Mouse (Mus musculus) liver, embryonic 14.5 days (tissue): Measurements from ENCODE around the gene Oscar.

Experiments used
- CTCF ChIP-seq: IDR thresholded peaks from 2 replicates; pipeline ENCODE4 v1.5.1; 2016; ENCODE audit warnings: antibody characterized with exemption, low read depth, control low read depth
- EP300 ChIP-seq: IDR thresholded peaks from 2 replicates; pipeline ENCODE4 v1.6.1; 2016; ENCODE audit warnings: antibody characterized with exemption, low read depth

- TF ChIP-seq CTCF (no peak), EP300 (no peak)
Measured at GRCm38 (mm10) chr7:3576354-3577124, 39.4 kb downstream of the Oscar start.
